Mouse (Mus musculus): ENCODE results near the gene Dnajb13.

Gene Dnajb13

GRCm38 (mm10) chr7:100514573-100514972 lies at the start of gene Dnajb13:
Dnajb13 (minus strand) TSS chr7:100514960.
- DNase-seq (ENCODE audit: low read depth) = no peak

DNA sequence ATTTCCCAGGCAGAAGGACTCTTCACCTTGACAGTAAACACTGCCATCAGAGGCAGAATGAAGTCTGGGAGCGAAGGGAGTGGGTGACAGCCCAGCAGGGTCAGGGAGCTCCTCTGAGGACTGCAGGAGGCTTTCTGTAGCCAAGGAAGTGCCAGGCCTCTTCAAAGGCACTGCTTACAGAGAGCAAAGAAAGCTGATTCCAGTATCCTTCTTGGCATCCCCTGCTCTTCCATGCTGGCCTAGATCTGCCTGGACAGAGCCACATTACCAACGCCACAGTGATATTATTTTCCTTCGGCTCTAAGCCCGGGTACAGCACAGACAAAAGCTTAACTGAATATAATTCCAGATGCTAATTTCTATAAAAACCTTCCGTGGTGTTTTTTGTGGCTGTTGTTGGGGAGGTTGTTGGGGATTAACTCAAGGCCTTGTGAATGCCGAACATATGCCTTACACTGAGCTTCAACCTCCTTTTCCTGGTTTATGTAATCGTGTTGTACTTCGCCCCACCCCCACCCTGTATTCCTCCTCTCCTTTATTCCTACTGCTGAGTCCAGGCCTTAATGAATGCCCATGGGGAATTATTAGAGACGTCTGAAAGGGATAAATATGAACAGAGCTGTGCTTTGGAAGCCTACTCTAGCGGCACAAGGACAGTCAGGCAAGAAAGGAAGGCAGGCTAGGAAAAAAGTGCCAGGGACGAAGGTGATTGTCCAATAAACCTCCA lies 47.3 kb upstream of the Dnajb13 start:
- no peak for DNase-seq (ENCODE audit: low read depth)

DNA sequence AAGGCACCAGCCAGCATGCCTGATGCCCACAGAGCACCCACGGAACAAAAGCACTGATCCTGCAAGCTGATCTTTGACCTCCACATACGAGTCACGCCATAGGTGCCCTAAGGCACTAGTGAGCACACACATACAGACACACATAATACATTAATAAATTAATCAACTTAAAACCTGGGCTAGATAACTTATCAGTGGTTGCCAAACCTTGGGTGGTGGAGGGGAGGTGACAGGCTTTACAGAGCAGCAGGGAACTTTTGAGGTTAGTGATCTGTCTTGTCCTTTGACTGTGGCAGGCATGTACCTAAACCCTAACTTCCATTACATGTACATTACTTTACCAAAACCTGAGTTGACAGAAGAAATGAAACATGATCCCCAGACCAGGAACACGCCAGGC lies 44.6 kb upstream of the Dnajb13 start:
- no peak for DNase-seq (ENCODE audit: low read depth)

GRCm38 (mm10) chr7:100557241-100557640 lies 42.5 kb upstream of the Dnajb13 start:
- DNase-seq (ENCODE audit: low read depth) = no peak

DNA sequence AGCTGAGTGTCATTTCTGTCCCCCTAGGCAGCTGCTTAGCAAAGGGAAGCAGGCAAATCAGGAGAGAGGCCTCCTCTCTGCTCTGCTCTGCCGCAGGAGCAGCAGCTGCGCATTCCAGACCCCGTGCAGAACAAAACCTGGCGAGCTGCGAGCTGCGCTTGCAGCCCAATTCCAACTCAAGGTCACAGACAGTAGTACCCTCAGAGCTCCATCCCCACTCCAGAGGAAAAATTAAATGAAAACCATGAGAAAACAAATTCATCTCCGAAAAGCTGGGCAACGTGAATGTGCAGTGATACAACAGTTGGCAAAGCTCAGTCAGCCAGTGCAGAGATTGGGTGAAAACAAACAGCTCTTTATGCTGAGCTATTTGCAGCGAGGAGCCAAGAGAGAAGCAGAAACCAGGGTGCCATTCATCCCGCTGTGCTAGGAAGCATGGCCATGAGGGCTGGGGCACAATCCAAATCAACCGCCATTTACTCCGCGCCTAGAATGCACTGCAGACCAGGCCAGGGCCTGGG lies 40.7 kb upstream of the Dnajb13 start:
- no peak for DNase-seq (ENCODE audit: low read depth)

GRCm38 (mm10) chr7:100554939-100555338 lies 40.2 kb upstream of the Dnajb13 start:
- no peak for DNase-seq (ENCODE audit: low read depth)

- DNase-seq (ENCODE audit: low read depth) = no peak
These were observed 35.7 kb upstream of the Dnajb13 start for GRCm38 (mm10) chr7:100550338-100551007.

- DNase-seq (ENCODE audit: low read depth) = no peak
These were observed 35.0 kb upstream of the Dnajb13 start for GRCm38 (mm10) chr7:100549796-100550195.

DNA sequence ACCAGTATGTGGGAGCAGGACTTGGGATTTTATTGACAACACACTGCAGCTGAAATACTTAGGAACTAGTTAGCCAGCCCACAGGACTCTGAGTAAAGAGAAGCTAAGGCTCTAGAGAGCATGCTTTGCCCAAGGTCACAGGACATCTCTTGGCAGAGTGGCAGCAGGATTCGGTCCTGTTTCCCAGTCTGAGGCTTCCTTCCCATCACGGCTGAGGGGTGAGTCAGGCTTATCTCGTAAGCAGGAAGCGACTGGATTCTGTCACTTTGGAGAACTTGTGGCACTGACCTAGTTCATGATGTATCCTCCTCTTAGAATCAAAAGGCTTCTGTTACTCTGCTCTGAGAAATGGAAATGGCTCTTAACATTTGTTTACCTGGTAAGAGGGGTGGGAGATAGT lies 32.9 kb upstream of the Dnajb13 start:
- no peak for DNase-seq (ENCODE audit: low read depth)

DNA sequence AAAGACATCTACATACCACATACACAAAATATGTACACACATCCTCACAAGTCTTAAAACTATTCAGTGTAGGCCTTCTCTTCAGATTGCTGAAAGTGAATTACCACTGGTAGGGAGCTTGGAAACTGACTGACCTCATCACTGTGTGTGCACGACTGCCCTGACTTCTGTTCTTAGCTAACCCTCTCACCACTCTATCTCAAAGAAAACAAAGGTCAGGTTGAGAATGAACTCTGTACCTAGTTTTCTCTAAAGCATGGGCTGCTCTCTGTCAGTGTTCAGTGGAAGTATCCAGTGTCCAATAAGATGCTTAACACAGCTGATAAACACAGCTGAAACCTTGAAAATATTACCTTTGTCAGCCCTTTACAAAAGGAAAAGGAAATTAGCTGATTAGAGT lies 29.7 kb upstream of the Dnajb13 start:
- DNase-seq (ENCODE audit: low read depth) = no peak

DNA sequence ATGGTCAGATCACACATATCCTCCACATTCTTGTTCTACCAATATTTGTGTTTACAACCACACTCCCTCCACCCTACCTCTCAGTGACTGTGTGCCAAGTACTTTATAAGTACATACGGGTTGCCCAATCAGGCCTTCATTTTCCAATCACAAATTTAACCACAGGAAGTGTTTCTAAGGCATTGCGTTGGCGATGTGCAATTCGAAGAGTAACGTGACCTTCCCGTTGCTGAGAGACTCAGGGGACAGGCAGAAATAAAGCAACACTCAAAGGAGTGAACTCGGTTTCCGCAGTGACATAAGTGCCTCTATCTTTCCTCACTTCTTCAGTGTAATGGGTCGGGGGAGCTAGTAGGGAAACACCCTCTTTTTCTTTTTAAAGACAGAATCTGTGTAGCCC lies 24.8 kb upstream of the Dnajb13 start:
- no peak for DNase-seq (ENCODE audit: low read depth)

DNA sequence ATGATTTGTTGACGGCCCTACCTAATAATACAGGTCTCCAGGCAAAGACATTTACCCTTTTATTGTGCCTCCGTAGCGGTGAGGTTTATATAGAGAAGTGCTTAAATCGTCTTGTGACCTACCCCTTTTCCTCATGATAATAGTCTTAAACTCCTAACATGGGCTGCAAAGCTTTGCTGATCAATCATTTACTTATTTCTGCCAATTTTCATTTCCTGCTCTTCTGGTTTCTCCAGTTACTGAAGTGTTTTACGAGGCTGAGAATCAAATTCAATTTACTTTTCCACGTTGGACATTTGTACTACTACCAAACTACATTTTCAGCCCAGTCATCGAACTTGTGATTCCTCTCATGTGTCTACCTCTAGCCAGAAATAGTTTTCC lies 22.8 kb upstream of the Dnajb13 start:
- DNase-seq (ENCODE audit: low read depth) = no peak

DNA sequence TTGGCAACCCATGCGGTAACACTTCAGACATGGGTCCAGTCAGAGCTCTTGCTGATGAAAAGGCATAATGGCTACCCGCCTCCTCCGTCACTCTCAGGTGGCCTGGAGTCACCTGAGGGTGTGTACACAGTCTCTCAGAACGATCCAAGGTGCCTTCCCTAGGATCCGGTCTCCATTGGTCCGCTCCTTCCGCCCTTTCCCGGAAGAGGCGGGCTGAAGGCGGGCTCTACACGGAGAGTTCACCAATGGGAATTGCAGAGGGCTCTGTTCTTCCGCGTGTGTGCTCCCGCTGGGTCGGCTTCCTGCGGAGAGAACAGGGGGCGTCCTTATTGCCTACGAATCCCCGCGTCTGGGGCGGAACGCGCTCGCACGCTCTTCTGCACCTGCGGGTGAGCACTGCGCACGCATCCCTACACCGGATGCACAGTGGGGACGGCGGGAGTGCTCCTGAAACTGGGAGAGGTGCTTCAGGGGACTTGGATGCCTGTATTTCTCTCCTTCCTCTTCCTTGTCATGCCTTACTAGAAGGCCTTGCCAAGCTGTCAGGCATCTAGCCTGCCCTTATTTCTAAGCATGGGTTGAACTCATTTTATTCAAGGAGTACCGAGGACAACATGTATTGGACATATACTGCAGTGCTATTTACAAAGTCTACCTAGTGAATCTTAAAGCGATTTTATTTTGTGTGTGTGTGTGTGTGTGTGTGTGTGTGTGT lies 22.2 kb upstream of the Dnajb13 start, which contains the start of gene Coa4:
Coa4 (plus strand) TSS at position 268 of the 715 bp plus-strand sequence.
- peak; percentile 94 for DNase-seq (ENCODE audit: low read depth)

- no peak for DNase-seq (ENCODE audit: low read depth)
These were observed 21.1 kb upstream of the Dnajb13 start for GRCm38 (mm10) chr7:100535831-100536230.

GRCm38 (mm10) chr7:100534216-100534615 lies 19.5 kb upstream of the Dnajb13 start:
- no peak for DNase-seq (ENCODE audit: low read depth)

- no peak for DNase-seq (ENCODE audit: low read depth)
These were observed 18.7 kb upstream of the Dnajb13 start for GRCm38 (mm10) chr7:100533503-100533902.

DNA sequence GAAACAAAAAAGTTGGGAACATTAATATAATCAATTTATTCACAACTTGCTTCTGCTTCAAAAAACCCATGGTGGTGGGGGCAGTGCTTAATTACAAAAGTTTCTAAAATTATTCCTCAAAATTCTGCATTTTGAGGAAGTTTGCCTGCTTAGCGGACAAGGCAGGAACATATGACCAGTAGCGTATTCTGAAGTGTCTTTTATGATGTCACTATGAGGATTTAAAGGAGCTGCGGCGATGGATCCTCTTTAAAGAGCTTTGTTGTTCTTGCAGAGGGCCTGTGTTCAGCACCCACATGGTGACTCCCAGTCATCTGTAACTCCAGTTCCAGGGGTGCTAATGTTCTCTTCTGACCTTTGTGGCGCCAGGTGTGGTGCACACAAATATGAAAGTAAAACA lies 16.0 kb upstream of the Dnajb13 start:
- no peak for DNase-seq (ENCODE audit: low read depth)

DNA sequence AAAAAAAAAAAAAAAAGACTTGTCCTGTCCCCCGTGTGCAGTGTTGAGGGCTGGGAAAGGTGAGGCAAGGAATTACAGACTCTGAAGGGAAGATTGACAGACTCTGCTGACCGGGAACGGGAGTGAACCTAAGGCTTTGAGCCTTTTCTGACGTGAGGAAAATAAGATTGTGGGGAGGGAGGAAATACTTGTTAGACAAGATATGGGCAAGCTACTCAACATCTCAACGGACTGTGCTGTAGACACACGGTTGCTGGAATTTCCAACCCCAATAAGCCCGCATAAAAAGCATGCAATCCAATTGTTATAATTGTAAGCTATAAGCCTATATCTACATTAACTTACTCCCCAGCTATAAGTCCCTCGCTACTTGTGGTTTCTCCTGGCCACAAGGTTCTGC lies 9.9 kb upstream of the Dnajb13 start:
- no peak for DNase-seq (ENCODE audit: low read depth)

DNA sequence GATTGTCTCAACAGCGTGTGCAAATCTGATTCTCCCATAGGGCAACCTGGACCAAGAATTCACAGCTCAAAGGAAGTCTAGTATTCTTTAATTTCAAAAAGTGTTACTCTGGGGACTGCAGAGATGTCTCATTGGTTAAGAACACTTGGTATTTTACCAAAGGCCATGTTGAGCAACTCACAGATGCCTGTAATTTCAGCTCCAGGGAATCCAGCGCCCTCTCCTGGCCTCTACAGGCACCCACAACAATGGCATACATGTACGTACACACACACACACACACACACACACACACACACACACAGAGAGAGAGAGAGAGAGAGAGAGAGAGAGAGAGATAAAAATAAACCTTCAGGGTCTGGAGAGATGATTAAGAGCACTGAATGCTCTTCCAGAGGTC lies 7.5 kb upstream of the Dnajb13 start:
- no peak for DNase-seq (ENCODE audit: low read depth)

DNA sequence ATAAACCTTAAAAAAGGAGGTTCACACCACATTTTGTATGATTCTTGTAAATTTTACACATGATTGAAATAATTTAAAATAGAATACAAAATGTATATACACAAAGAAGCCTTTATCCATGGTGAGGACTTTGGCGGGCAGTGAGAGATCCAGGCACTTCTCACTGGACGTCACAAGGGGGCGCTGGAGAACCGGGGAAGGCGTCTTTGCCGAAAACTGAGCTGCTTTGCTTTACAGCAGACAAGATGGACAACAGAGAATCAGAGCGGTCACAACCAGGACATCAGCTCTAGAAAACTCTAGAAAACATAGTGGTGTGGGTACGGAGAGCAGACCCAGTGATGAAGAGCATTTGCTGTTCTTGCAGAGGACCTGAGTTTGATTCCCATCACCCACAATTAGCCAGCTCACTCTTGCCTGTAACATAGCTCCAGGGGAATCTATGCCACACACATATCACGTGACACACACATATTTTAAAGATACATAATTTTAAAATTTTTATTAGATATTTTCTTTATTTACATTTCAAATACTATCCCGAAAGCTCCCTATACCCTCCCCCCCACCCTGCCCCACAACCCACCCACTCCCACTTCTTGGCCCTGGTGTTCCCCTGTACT lies 6.0 kb upstream of the Dnajb13 start:
- peak; percentile 72 for DNase-seq (ENCODE audit: low read depth)

GRCm38 (mm10) chr7:100520204-100520603 lies 5.4 kb upstream of the Dnajb13 start:
- DNase-seq (ENCODE audit: low read depth) = no peak

DNA sequence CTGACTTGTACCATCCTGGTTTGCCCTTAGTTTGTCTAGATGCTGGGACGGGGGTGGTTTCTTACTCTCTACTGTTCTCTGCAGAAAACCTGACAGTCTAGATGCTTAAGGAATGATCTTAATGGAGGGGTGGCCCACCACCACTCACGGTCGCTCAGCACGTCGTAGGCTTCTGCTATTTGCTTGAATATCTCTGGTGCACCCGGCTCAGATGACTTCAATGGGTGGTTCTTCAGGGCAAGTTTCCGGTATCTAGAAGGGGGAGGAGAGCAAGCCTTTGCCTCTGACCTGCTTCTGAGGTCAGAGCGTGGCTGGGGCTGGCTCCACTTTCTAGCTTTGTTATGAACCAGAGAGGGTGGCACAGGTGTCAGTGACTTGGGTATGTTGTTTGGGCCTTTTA lies 3.2 kb downstream of the Dnajb13 start:
- no peak for DNase-seq (ENCODE audit: low read depth)

All from c-Kit-positive CD71-positive TER-119-negative erythroid progenitor cells, embryonic 14.5 days (primary cell).